Mouse (Mus musculus) heart, adult 2 months (tissue): ENCODE measurements around the gene Man1c1.

ENCODE experiments used
- CTCF ChIP-seq: fragments of 200-600 bp; IDR thresholded peaks from 2 replicates; pipeline ENCODE4 v1.8.1; 2022; ENCODE audit warnings: antibody characterized with exemption, mild to moderate bottlenecking, moderate library complexity
- EP300 ChIP-seq: fragments of 200-500 bp; IDR thresholded peaks from 2 replicates; pipeline ENCODE4 v1.6.1; 2011; ENCODE audit warnings: low read depth, low read length, control low read depth; ENCODE audit not compliant: insufficient read depth
- POLR2A ChIP-seq: fragments of 200-500 bp; IDR thresholded peaks from 2 replicates; pipeline ENCODE4 v1.6.1; 2011; ENCODE audit warnings: mild to moderate bottlenecking, low read depth, low read length, control low read depth; ENCODE audit not compliant: insufficient read depth

- TF ChIP-seq EP300 (no peak), CTCF (no peak), POLR2A (no peak)
Measured at GRCm38 (mm10) chr4:134660630-134661183, 43.4 kb downstream of the Man1c1 start.
